Mouse (Mus musculus): ENCODE measurements around the gene Txndc17.

DNA sequence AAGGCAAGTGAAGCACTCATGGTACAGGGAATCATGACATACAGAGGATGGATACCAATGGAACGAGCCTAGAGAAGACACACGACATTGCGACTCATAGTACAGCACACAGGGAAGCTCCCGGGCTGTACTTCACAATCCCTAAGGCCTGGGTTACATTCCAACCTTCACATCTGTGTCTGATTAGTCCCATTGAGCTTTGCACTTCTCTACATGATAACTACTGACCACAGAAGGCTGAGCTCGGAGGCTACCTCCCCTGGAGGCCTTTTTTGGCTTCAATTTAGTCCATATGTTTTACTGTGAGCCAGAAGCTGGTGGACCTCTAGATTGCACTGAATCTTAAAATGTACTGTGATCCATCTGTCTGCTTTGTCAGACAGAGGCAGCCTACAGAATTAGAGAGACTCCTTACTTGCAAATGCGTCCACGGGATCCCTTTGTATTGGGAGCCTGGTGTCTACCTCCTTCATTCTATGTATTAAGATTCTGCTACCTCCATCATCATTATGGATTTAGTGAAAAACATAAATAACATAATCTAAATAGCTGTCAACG is 37.9 kb downstream of the Txndc17 start:
- TF ChIP-seq CTCF (IDR thresholded peaks at IDR 0.05; ENCODE audit: borderline replicate concordance, insufficient read depth, low read depth, low read length) (no peak), POLR2A (IDR thresholded peaks at IDR 0.05; ENCODE audit: borderline replicate concordance, insufficient read depth, low read length) (no peak)

Data from cerebellum, adult 2 months (tissue).